Mouse (Mus musculus) urinary bladder, postnatal 0 days (tissue): ENCODE data around the gene Mrgpra2a. TPM values are rescaled to one million over a fixed set of nuclear protein-coding genes. Genes with fewer than 3 reads are reported as not detected.

Source experiments
- polyA plus RNA-seq: library from polyadenylated mRNA; unstranded; fragments of >200 nt; fragmentation: Nextera tagmentation; extraction: Ambion mirVana; gene quantifications from 2 replicates; pipeline ENCODE4 v1.2.1, GENCODE M21; 2015

The Mrgpra2a gene
- 0.30 TPM in 1 of 2 replicates, not detected in the other for polyA plus RNA-seq

DNA sequence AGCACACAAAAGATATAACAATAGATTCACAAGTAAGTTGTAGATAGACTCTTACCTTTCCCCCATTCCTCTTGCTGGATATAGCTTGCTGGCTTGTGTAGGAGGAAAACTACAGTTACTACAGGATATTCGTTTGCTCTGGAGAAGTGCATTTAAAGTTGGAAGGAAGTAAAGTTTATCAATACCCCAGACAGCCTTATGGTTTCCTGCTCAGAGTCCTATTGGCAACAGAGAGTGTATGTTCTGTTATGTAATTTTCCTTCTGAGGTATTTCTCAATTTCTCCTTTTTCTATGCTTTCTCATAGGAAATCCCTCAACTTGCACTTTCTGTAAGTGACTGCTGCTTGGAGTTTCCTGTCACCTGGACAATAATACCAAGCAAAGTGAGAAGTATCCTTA, at the start of gene Mrgpra2a:
Mrgpra2a (minus strand) TSS at position 125 of the 400 bp plus-strand sequence.

Other genes with a start within 250 kb of the Mrgpra2a start
- gene Mrgpra6, start 247.2 kb downstream of the Mrgpra2a start, polyA plus RNA-seq: not detected in 2 replicates
- gene Mrgpra9, start 199.3 kb downstream of the Mrgpra2a start, polyA plus RNA-seq: not detected in 2 replicates
- gene Mrgpra1, start 97.9 kb downstream of the Mrgpra2a start, polyA plus RNA-seq: not detected in 2 replicates
- 0.13 and 0.21 TPM in 2 replicates for gene Mrgpra2b, start 76.7 kb upstream of the Mrgpra2a start, polyA plus RNA-seq
- gene Mrgpra3, start 149.2 kb upstream of the Mrgpra2a start, polyA plus RNA-seq: not detected in 2 replicates